Mouse (Mus musculus): Measurements from ENCODE around the gene Astn2. TPM values are rescaled to one million over a fixed set of nuclear protein-coding genes. Genes with fewer than 3 reads are reported as not detected.

Astn2 gene
- polyA plus RNA-seq, 1 experiment from 2014 or later = 0.97 TPM

GRCm38 (mm10) chr4:65758875-65759201 is 645.6 kb downstream of the Astn2 start:
- no peaks in the 10 kb centered on the region for H3K27me3 ChIP-seq
- no peak overlapping the region for H3K9ac ChIP-seq
- ATAC-seq (ENCODE audit: borderline replicate concordance, extremely low read depth, low FRiP score, low TSS enrichment) = no peak
- WGBS = 55% methylated on average over 1 of the region's 1 CpGs
- no peaks in the 10 kb centered on the region for H3K9me3 ChIP-seq
- no peak overlapping the region for H3K4me3 ChIP-seq
- no peak overlapping the region for H3K4me2 ChIP-seq
- no peak overlapping the region for H3K27ac ChIP-seq
- no peaks in the 10 kb centered on the region for H3K36me3 ChIP-seq
- H3K4me1 ChIP-seq = no peaks in the 10 kb centered on the region

- no peaks in the 10 kb centered on the region for H3K4me1 ChIP-seq
- WGBS = 36% methylated on average over 5 of the region's 5 CpGs
- no peak for ATAC-seq (ENCODE audit: borderline replicate concordance, extremely low read depth, low FRiP score, low TSS enrichment)
Measured at GRCm38 (mm10) chr4:65758174-65758874, 646.1 kb downstream of the Astn2 start.

GRCm38 (mm10) chr4:65752941-65753340 is 651.5 kb downstream of the Astn2 start:
- no peaks in the 10 kb centered on the region for H3K9me3 ChIP-seq
- H3K4me3 ChIP-seq = no peak overlapping the region
- no peak for ATAC-seq (ENCODE audit: borderline replicate concordance, extremely low read depth, low FRiP score, low TSS enrichment)
- H3K4me1 ChIP-seq = no peaks in the 10 kb centered on the region
- WGBS = 67% methylated on average over 3 of the region's 3 CpGs
- no peak overlapping the region for H3K9ac ChIP-seq
- H3K27me3 ChIP-seq = no peaks in the 10 kb centered on the region
- no peaks in the 10 kb centered on the region for H3K36me3 ChIP-seq
- no peak overlapping the region for H3K4me2 ChIP-seq
- no peak overlapping the region for H3K27ac ChIP-seq

More at GRCm38 (mm10) chr4:65758174-65758874, 646.1 kb downstream of the Astn2 start:
- Histone ChIP-seq H3K4me2 (no peak overlapping the region), H3K27ac (no peak overlapping the region), H3K4me3 (no peak overlapping the region), H3K27me3 (no peaks in the 10 kb centered on the region), H3K9ac (no peak overlapping the region), H3K36me3 (no peaks in the 10 kb centered on the region), H3K9me3 (no peaks in the 10 kb centered on the region)

GRCm38 (mm10) chr4:65744788-65745187 is 659.6 kb downstream of the Astn2 start:
- no peak overlapping the region for H3K4me2 ChIP-seq
- H3K27ac ChIP-seq = no peak overlapping the region
- no peaks in the 10 kb centered on the region for H3K36me3 ChIP-seq
- H3K4me1 ChIP-seq = no peaks in the 10 kb centered on the region
- no peaks in the 10 kb centered on the region for H3K27me3 ChIP-seq
- ATAC-seq (ENCODE audit: borderline replicate concordance, extremely low read depth, low FRiP score, low TSS enrichment) = no peak
- no peak overlapping the region for H3K4me3 ChIP-seq
- no peak overlapping the region for H3K9ac ChIP-seq
- H3K9me3 ChIP-seq = no peaks in the 10 kb centered on the region

- H3K27ac ChIP-seq = no peak overlapping the region
- no peak for ATAC-seq (ENCODE audit: borderline replicate concordance, extremely low read depth, low FRiP score, low TSS enrichment)
- H3K9me3 ChIP-seq = no peaks in the 10 kb centered on the region
- 50% methylated on average over 5 of the region's 5 CpGs for WGBS
- no peak overlapping the region for H3K4me2 ChIP-seq
- no peak overlapping the region for H3K4me3 ChIP-seq
- no peak overlapping the region for H3K9ac ChIP-seq
- no peaks in the 10 kb centered on the region for H3K4me1 ChIP-seq
- H3K36me3 ChIP-seq = no peaks in the 10 kb centered on the region
- no peaks in the 10 kb centered on the region for H3K27me3 ChIP-seq
Measured at GRCm38 (mm10) chr4:65744088-65744610, 660.3 kb downstream of the Astn2 start.

GRCm38 (mm10) chr4:65743160-65743691 is 661.2 kb downstream of the Astn2 start:
- H3K9me3 ChIP-seq = no peaks in the 10 kb centered on the region
- H3K4me3 ChIP-seq = no peak overlapping the region
- no peaks in the 10 kb centered on the region for H3K4me1 ChIP-seq
- ATAC-seq (ENCODE audit: borderline replicate concordance, extremely low read depth, low FRiP score, low TSS enrichment) = no peak
- H3K27me3 ChIP-seq = no peaks in the 10 kb centered on the region
- no peak overlapping the region for H3K9ac ChIP-seq
- no peak overlapping the region for H3K27ac ChIP-seq
- no peak overlapping the region for H3K4me2 ChIP-seq
- H3K36me3 ChIP-seq = no peaks in the 10 kb centered on the region

GRCm38 (mm10) chr4:65724414-65724813 is 680.0 kb downstream of the Astn2 start:
- no peak overlapping the region for H3K4me3 ChIP-seq
- whole genome bisulfite sequencing = 56% methylated on average over 6 of the region's 6 CpGs
- no peaks in the 10 kb centered on the region for H3K36me3 ChIP-seq
- no peaks in the 10 kb centered on the region for H3K27me3 ChIP-seq
- H3K9me3 ChIP-seq = no peaks in the 10 kb centered on the region
- H3K4me1 ChIP-seq = no peaks in the 10 kb centered on the region
- ATAC-seq (ENCODE audit: borderline replicate concordance, extremely low read depth, low FRiP score, low TSS enrichment) = no peak
- no peak overlapping the region for H3K9ac ChIP-seq
- H3K4me2 ChIP-seq = no peak overlapping the region
- H3K27ac ChIP-seq = no peak overlapping the region

GRCm38 (mm10) chr4:65719610-65720009 is 684.8 kb downstream of the Astn2 start:
- Histone ChIP-seq H3K27ac (no peak overlapping the region), H3K9ac (no peak overlapping the region), H3K4me2 (no peak overlapping the region), H3K4me1 (no peaks in the 10 kb centered on the region), H3K4me3 (no peak overlapping the region), H3K36me3 (no peaks in the 10 kb centered on the region), H3K27me3 (no peaks in the 10 kb centered on the region), H3K9me3 (no peaks in the 10 kb centered on the region)
- WGBS = 69% methylated on average over 2 of the region's 2 CpGs
- no peak for ATAC-seq (ENCODE audit: borderline replicate concordance, extremely low read depth, low FRiP score, low TSS enrichment)

GRCm38 (mm10) chr4:65717899-65718298 is 686.5 kb downstream of the Astn2 start:
- H3K9me3 ChIP-seq = no peaks in the 10 kb centered on the region
- no peak overlapping the region for H3K9ac ChIP-seq
- H3K4me2 ChIP-seq = no peak overlapping the region
- no peak overlapping the region for H3K27ac ChIP-seq
- no peak for ATAC-seq (ENCODE audit: borderline replicate concordance, extremely low read depth, low FRiP score, low TSS enrichment)
- H3K4me1 ChIP-seq = no peaks in the 10 kb centered on the region
- no peak overlapping the region for H3K4me3 ChIP-seq
- 76% methylated on average over 1 of the region's 1 CpGs for WGBS
- no peaks in the 10 kb centered on the region for H3K27me3 ChIP-seq
- H3K36me3 ChIP-seq = no peaks in the 10 kb centered on the region

- no peak overlapping the region for H3K4me3 ChIP-seq
- WGBS = 73% methylated on average over 2 of the region's 2 CpGs
- no peaks in the 10 kb centered on the region for H3K9me3 ChIP-seq
- H3K9ac ChIP-seq = no peak overlapping the region
- no peak for ATAC-seq (ENCODE audit: borderline replicate concordance, extremely low read depth, low FRiP score, low TSS enrichment)
- H3K27ac ChIP-seq = no peak overlapping the region
- no peaks in the 10 kb centered on the region for H3K36me3 ChIP-seq
- no peak overlapping the region for H3K4me2 ChIP-seq
- no peaks in the 10 kb centered on the region for H3K4me1 ChIP-seq
- H3K27me3 ChIP-seq = no peaks in the 10 kb centered on the region
Measured at GRCm38 (mm10) chr4:65716086-65716485, 688.3 kb downstream of the Astn2 start.

GRCm38 (mm10) chr4:65711678-65712077 is 692.7 kb downstream of the Astn2 start:
- no peaks in the 10 kb centered on the region for H3K4me1 ChIP-seq

GRCm38 (mm10) chr4:65710623-65711022 is 693.8 kb downstream of the Astn2 start:
- no peak for ATAC-seq (ENCODE audit: borderline replicate concordance, extremely low read depth, low FRiP score, low TSS enrichment)
- no peak overlapping the region for H3K27ac ChIP-seq
- no peak overlapping the region for H3K9ac ChIP-seq
- H3K4me2 ChIP-seq = no peak overlapping the region
- H3K27me3 ChIP-seq = no peaks in the 10 kb centered on the region
- H3K4me3 ChIP-seq = no peak overlapping the region
- no peaks in the 10 kb centered on the region for H3K36me3 ChIP-seq
- H3K9me3 ChIP-seq = no peaks in the 10 kb centered on the region
- no peaks in the 10 kb centered on the region for H3K4me1 ChIP-seq

More at GRCm38 (mm10) chr4:65711678-65712077, 692.7 kb downstream of the Astn2 start:
- no peaks in the 10 kb centered on the region for H3K27me3 ChIP-seq
- no peak overlapping the region for H3K27ac ChIP-seq
- H3K9me3 ChIP-seq = no peaks in the 10 kb centered on the region
- no peaks in the 10 kb centered on the region for H3K36me3 ChIP-seq
- H3K4me3 ChIP-seq = no peak overlapping the region
- WGBS = 76% methylated on average over 2 of the region's 2 CpGs
- H3K4me2 ChIP-seq = no peak overlapping the region
- ATAC-seq (ENCODE audit: borderline replicate concordance, extremely low read depth, low FRiP score, low TSS enrichment) = no peak
- no peak overlapping the region for H3K9ac ChIP-seq

Measured in lung, embryonic 15.5 days (tissue).